Mouse (Mus musculus): ENCODE results near the gene Gm32742.
"Not testable (repeated sequence)": the region's sequence is repeated elsewhere in the genome, so short reads cannot be mapped to it uniquely, and the experiment has no call there.

The Gm32742 gene

DNA sequence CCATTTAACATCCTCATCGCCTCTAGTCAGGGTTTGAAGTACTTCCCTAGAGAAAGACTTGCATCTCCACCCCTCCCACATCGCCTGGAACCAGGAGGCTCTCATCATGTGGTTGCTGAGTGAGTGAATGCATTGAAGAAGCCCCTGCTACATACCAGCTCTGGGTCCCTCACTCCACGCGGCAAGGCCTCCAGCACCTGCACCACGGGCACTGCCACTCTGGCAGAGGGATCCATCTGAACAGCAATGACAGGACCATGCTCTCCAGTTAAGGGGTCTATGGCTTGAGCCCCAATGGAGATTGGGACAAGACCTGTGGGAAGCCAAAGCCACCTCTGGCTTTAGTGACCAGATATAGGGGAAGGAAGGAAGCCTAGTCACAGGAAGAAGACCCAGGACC, 18.0 kb downstream of the Gm32742 start:
- no peak for DNase-seq

DNA sequence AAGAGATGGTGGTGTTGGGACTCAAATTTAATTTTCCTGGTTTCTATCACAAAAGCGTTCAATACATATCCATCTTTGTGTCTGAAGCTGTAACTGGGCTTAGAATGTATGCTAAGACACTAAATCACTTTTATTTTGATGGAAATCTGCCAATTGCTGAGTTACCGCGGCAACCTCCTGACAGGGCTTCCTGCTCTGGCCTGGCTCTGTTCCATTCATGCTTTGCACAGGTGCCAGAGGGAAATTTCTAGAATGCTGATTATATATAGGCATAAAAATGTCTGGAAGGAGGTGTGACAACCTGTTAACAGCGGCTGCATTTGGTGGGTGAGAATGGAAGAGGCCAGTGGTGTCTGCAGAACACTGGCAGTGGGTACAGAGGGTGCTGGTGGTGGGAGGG, 18.8 kb downstream of the Gm32742 start:
- DNase-seq = peak; percentile 7 to 15

DNA sequence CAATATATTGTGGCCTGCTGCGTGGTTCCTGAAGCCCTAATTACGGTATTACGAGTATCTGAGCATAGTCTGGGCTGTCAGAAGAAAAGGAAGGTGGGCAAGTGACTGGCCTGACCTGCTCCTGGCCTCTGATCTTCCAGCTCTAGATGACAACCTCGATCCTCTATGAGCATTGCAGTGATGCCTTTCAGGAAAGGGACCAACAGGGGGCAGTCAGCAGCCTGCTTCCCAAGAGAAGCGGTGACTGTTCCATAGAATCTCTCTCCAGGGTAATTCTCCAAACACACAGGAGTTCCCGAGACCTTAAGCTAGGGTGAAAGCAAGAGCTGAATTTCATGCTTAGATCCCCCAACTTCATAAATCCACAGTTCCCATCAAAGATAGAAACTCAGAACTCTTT, 21.1 kb downstream of the Gm32742 start:
- DNase-seq = no peak

DNA sequence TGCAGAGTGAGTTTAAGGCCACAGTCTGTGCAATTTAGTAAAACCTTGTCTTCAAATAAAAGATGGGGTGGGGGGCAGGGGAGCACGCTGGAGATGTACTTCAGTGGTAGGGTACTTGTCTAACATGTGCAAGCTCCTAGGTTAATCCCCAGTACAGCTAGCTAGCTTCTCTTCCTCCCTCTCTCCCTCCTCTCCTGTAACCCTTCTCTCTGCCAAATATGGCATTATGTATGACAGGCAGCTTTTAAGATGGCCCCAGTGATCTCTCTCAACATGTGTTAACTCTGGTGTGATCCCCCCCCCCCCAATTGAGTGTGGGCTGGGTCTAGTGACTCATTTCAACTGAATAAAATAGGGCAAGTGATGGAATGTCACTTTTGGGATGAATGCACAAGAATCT, 21.9 kb downstream of the Gm32742 start:
- no peak for DNase-seq

DNA sequence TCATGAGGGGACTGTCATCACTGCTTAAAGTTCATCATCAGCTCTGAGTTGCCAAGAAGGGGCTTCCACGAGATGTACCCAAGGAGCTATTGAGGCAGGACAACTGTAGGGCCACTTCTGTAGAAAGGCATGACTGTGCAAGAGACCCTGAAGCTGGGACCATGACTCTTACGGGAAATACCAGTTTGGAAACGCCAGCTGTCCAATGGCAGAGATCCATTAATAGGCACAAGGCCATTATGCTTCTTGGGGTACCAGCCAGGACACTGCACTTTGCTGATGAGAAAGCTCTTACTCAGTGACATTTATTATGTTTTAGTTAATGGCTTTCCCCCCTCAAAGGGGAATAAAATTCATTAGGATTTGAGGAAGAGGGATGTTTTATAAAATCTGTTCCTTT, 24.6 kb downstream of the Gm32742 start:
- DNase-seq = no peak

DNA sequence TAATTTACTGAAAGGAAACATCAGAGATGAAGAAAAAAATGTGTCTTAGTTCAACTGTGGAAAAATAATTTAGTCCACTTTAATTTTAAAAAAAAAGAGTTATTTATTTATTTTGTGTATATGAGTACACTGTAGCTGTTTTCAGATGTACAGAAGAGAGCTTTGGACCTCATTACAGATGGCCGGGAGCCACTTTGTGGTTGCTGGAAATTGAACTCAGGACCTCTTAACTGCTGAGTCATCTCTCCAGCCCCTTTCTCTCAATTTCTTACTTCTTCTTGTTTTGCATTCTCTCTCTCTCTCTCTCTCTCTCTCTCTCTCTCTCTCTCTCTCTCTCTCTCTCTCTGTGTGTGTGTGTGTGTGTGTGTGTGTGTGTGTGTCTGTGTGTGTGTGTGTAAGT, 25.9 kb downstream of the Gm32742 start:
- DNase-seq = not testable (repeated sequence)

DNA sequence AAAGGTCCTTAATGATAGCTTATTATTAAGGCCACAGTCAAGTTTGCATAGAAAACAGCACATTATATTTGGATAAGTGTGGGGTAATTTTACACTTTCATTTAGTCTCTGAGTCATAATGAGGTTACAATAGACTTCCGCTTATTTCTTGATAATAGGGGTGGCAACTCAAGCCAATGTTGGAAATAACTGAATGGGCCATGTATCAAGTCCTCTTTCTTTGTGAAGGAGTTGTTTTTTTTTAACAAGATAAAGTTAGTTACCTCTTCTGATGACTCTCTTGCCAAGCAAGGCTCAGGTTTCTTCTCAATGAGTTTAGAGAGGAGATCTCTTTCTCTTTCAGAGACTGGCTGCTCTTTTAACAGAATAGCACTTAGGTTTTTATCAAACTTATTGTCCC, 27.0 kb downstream of the Gm32742 start:
- DNase-seq = no peak

DNA sequence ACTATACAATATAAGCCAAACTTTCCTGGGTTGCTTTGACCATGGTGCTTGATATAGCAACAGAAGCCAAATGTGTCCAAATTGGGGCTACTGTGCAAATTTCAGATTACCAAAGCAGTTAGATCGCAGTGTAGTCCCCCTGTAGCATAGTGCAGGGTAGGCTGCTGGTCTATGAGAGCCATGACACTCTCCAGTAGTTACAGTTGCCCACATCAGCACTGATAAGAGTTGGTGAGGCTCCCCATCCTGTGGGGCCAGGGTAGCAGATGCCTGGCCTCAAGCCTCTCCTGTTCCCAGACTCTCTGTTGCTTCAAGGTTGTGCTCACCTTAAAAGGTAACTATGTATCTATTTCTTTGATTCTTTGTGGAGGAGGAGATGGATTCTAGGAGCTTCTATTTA, 27.5 kb downstream of the Gm32742 start:
- DNase-seq = no peak

DNA sequence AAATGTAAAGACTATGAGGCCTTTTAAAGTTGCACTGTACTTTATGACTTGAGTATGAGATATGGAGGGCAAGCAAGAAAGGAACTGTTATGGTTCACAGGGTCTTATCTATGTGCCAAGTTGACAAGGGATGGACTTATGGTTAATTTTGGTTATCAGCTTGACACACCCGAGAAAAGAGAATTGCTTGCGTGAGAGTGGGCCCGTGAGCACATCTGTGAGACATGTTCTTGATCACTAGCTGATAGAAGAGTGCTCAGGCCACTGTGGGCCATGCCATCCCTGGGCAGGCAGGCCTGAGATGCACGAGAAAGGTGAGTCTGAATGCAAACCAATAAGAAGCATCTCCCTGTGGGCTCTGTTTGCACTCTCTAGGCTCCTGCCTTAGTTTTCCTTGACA, 27.9 kb downstream of the Gm32742 start:
- DNase-seq = no peak

DNA sequence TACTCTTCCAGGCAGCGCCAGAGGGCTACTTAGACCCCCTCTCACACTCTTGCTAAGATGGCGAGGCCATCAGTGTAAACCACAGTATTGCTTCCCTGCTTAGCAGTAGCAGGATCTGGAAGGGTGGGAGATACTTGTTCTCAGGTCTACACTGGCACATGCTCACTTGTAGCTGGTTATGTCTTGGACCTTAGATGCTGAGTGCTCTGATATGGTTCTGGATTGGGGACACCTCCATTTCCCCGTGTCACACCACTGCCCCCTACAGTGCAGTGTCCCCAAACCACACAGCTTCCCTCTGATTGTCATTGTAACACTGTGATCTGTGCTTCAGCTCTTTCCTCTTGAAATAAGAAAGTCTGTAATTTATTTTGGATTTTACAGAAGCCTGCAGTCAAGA, 28.3 kb downstream of the Gm32742 start:
- DNase-seq = peak; percentile 10 to 66

DNA sequence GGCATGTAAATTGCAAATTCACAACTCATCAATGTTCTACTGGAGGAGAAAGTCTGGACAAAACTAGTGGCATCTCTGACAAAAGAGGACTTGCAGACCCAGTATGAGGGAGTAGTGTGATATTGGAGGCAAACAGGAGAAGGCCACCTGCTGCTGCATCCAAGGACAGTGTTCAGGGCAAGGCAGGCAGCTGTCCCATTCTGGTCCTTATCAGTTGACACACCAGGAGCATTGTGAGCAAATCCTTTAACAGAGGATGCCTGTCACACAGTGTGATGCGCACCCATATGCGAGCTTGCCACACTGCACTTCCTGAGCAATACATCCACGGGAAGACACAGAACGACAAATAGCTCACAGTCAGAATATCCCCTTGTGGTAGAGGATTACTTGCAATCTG, 50.5 kb downstream of the Gm32742 start:
- DNase-seq = no peak

DNA sequence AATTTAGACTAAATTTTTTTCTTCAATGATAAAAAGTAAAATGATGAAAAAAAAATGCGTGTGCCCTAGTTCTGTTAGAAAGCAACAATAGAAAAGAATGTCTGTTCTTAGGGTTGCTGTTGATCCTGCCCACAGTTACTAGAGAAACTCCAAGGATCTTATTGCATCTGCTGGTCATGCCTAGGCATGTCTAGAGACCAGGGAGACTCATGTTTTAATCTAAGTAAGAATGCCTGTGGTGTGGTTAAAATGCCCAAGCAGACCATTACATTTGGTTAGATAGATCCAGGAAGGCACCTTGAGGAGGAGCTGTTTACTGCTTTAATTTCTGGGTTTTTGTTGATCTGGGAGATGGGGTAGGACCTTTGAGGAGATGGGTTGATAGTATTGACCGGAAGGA, 59.6 kb downstream of the Gm32742 start:
- no peak for DNase-seq

DNA sequence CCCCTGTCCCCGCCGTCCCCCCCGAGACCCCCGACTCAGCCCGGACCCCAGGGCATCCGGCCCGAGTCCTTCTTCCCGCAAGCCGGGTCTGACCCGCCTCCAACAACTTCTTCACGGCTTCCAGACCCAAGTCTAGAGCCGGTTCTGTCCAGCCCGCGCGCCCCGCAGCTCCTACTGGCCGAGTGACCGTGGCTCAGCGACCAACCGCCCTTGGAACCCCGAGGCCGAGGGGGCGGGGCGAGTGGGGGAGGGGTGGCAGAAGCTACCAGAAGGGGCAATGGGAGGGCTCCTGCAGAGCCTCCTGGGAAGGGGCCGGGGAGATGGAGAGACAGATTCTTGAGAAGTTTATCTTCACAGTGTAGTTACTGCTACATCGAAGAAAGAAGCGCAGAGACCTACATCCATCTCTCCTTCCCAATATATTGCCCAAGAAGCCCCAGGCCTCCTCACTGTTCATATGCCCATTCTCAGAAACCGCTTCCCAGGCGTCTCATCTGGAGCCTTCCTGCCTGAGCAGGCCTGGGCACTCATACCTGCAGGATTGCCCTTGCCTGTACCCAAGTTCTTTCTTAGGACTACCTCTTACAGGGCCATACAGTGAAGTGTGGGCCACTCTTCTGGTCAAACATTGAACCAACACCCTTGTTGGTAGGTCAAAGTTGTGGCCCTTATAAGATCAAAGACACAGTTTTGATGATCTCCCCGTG, 61.4 kb downstream of the Gm32742 start:
- peak; percentile 42 to 68 for DNase-seq

DNA sequence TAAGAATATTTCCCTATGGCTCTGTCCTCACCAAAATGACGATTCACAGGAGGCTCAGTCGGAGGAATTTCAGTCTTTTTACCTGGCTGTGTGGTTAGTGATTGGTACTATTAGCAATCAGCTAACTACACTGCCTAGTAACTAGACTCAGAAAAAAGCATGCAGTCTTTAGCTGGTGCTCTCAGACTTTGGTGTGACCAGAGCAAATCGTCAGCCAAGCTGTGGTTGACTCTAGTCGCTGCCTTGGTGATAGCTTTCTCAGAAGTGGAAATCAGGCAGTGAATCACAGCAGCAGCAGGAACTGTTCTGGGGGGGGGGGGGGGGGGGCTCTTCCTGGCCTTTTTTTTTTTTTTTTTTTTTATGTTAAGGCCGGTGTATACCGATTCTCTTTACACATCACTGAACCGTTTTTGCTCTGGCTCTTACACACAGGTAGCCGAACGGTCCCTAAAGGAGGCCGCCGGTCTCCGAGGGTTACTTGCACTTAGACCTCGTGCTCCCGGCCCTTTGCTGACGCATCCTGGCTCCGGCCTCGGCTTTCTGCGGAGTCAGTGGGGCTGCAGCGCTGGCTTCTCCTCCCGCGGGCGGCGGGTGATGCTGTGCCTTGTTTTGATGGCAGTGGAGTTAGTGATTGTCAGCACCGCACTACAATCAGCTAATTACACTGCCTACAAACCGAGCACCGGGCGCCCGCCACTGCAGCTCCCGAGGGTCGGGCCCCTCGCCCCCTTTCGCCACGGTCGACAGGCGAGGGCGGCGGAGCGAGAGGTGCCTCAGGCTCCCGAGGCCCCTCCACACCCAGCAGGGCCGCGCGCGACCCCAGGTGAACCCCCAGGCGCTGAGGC, 62.1 kb downstream of the Gm32742 start:
- DNase-seq = peak; percentile 44 to 68

DNA sequence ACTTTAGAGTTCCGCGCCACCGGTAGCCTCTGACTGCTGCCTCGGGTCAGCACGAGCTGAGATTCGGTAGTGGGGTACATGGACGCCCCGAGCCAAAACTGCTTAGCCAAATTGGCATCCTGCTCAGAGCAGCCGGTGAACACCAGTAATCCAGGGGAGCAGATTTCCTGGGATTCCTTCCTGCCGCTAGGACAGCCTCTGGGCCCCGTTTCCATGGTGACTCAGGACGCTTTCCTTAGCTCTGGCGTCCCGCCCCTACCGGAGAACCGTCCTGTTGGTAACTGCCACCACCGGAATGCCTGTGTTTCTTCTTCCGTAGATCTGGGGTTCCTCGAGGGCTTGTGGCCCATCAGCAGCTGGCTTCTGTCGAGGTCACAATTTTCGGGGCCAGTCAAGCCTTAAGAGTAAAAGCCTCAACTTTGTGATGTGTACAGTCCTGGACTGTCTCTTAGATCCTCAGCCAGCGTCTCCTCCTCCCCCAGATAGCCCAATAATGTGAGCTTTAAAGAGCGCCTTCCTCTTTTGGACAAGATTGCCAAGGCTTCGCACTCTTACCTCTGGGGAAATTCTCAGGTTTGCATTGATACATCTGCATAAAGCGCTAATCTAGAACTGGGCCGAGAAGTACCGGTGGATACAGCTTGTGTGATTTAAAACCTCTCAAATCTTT, 63.4 kb downstream of the Gm32742 start, which contains the start of gene 4833427G06Rik:
4833427G06Rik (minus strand) TSS at position 323 of the 670 bp plus-strand sequence.
- DNase-seq = peak; percentile 67 to 76

DNA sequence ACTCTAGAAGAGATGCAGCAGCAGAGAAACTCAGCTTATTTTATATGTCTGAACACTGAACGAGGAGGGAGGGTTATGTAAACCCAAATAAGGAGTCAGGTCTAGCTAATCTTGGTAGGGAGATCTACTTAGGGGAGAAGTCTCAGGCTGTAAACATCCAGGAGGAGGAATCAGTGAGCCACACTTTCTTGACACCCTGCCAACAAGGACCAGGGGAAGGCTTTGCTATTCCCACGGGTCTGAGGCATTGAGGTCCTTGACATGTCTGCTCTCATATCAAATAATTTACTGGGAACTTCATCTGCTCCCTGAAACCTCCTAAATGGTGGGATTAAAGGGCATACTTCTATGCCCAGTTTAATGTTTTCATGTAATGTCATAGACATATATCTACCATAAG, 69.0 kb downstream of the Gm32742 start:
- no peak for DNase-seq

DNA sequence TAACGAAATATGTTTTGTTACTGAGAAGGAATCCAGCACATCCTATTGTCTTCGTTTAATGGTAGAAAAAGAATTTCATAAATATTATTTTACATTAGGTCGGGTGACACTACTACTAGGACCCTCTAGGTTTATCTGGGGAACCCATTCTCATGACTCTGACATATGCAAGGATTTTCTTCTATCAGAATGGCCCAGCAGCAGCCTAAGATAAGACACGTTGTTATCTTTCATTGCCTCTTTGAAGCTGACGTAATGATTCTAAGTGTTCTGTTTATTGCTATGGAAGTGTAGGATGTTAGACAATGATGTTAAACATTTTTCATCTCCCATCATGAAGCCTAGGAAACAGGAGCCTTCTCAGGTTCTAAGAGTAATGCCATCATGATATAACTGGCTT, 71.6 kb downstream of the Gm32742 start:
- DNase-seq = no peak

DNA sequence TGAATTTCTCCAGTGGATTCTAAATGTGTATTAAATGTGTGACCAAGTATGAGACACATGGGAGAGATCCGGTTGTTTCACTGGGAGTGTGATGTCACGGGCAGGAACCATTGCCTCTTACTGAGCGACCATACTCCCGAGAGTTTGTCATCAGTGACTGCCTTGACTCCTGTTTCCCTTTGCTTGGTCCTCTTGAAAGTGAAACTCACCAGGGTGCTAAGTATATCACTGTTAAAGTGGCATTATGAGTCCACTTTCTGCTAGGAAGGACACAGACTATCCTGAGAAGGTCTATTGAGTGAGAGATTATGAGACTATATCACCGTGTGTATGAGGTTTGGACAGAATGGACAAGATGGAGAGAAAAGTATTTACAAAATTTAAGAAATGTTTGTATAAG, 83.7 kb downstream of the Gm32742 start:
- DNase-seq = no peak

Data from kidney, postnatal 36 days (tissue).